Mouse (Mus musculus) adrenal gland, adult (tissue): ENCODE measurements around the gene Mast3.
"Not testable (repeated sequence)": the region's sequence is repeated elsewhere in the genome, so short reads cannot be mapped to it uniquely, and the experiment has no call there.

ENCODE experiments used
- DNase-seq, 2 experiments: peaks; one replicate each; pipeline ENCODE4 v3.0.0; 2022 to 2023; ENCODE audit warnings: low spot score in 1 of 2; ENCODE audit not compliant: inconsistent age in 2 of 2

The Mast3 gene

GRCm38 (mm10) chr8:70836666-70837065, 31.8 kb upstream of the Mast3 start:
- no peak for DNase-seq

GRCm38 (mm10) chr8:70834071-70834470, 29.2 kb upstream of the Mast3 start:
- no peak for DNase-seq

GRCm38 (mm10) chr8:70833520-70833919, 28.7 kb upstream of the Mast3 start:
- peak; percentile 82 to 83 for DNase-seq

GRCm38 (mm10) chr8:70833018-70833482, 28.2 kb upstream of the Mast3 start:
- DNase-seq: peak; percentile 59 to 72

- DNase-seq: no peak
Observed at GRCm38 (mm10) chr8:70832371-70832770, 27.5 kb upstream of the Mast3 start.

GRCm38 (mm10) chr8:70831517-70831916, 26.7 kb upstream of the Mast3 start:
- no peak for DNase-seq

GRCm38 (mm10) chr8:70827796-70828195, 22.9 kb upstream of the Mast3 start:
- DNase-seq: no peak

- no peak for DNase-seq
Observed at GRCm38 (mm10) chr8:70827010-70827409, 22.2 kb upstream of the Mast3 start.

GRCm38 (mm10) chr8:70825816-70826215, 21.0 kb upstream of the Mast3 start:
- DNase-seq: no peak

GRCm38 (mm10) chr8:70823802-70824201, 18.9 kb upstream of the Mast3 start:
- DNase-seq: no peak

GRCm38 (mm10) chr8:70822594-70822993, 17.7 kb upstream of the Mast3 start:
- DNase-seq: not testable (repeated sequence)

- DNase-seq: no peak
Observed at GRCm38 (mm10) chr8:70821992-70822391, 17.1 kb upstream of the Mast3 start.

- peak; percentile 66 to 88 for DNase-seq
Observed at GRCm38 (mm10) chr8:70821399-70821962, 16.6 kb upstream of the Mast3 start.

- peak; percentile 66 to 73 for DNase-seq
Observed at GRCm38 (mm10) chr8:70820101-70820935, 15.5 kb upstream of the Mast3 start.

- DNase-seq: peak in 1 of 2 experiments; percentile 51
Observed at GRCm38 (mm10) chr8:70816679-70817078, 11.8 kb upstream of the Mast3 start.

GRCm38 (mm10) chr8:70812885-70813284, 8.0 kb upstream of the Mast3 start:
- DNase-seq: no peak

- no peak for DNase-seq
Observed at GRCm38 (mm10) chr8:70812055-70812454, 7.2 kb upstream of the Mast3 start.

- DNase-seq: no peak
Observed at GRCm38 (mm10) chr8:70810962-70811680, 6.3 kb upstream of the Mast3 start.

GRCm38 (mm10) chr8:70808955-70809701, 4.3 kb upstream of the Mast3 start:
- DNase-seq: no peak

GRCm38 (mm10) chr8:70808239-70808638, 3.4 kb upstream of the Mast3 start, which contains the start of gene Il12rb1:
Gene Il12rb1 (plus strand): TSS chr8:70808449.
- no peak for DNase-seq

- no peak for DNase-seq
Observed at GRCm38 (mm10) chr8:70807304-70807703, 2.5 kb upstream of the Mast3 start.
